In genomic region chr10:3367440-3367839, GRCm38 (mm10) we compare ENCODE assay signal across 8 mouse cellular contexts. TPM values are rescaled to one million over a fixed set of nuclear protein-coding genes. Genes with fewer than 3 reads are reported as not detected.
DNase-seq lines count a peak whose midpoint lies in the region; ATAC-seq and TF ChIP-seq lines count a peak whose summit lies in the region.

No protein-coding gene starts in this region.

- WGBS in heart, embryonic 13.5 days: 20% methylated on average over 11 of the region's 11 CpGs
- 32% methylated on average over 11 of the region's 11 CpGs for WGBS in limb, embryonic 13.5 days
- WGBS in stomach, embryonic 15.5 days: 29% methylated on average over 11 of the region's 11 CpGs

- H3K4me1 ChIP-seq in heart, embryonic 13.5 days: peaks cover 35% of the 10 kb centered on the region
- peaks cover 15% of the 10 kb centered on the region for H3K4me1 ChIP-seq in limb, embryonic 13.5 days
- H3K4me1 ChIP-seq in stomach, embryonic 15.5 days: peaks cover 10% of the 10 kb centered on the region

- peaks cover 20% of the 10 kb centered on the region for H3K36me3 ChIP-seq in heart, embryonic 13.5 days
- H3K36me3 ChIP-seq in limb, embryonic 13.5 days: no peaks in the 10 kb centered on the region
- no peaks in the 10 kb centered on the region for H3K36me3 ChIP-seq in stomach, embryonic 15.5 days

- no peak for TF ChIP-seq CTCF in gastrocnemius, adult 2 months (IDR thresholded peaks at IDR 0.05)

- peak overlapping the region; percentile 80 for H3K4me2 ChIP-seq in heart, embryonic 13.5 days
- H3K4me2 ChIP-seq in limb, embryonic 13.5 days (replicated peaks): peak overlapping the region; percentile 97
- peak overlapping the region; percentile 98 for H3K4me2 ChIP-seq in stomach, embryonic 15.5 days

- ATAC-seq in heart, embryonic 13.5 days (ENCODE audit: extremely low read depth, insufficient number of reproducible peaks, low FRiP score, low TSS enrichment): no peak
- ATAC-seq in limb, embryonic 13.5 days (ENCODE audit: low FRiP score, low read depth): no peak
- ATAC-seq in stomach, embryonic 15.5 days (ENCODE audit: insufficient read depth, low FRiP score, low read depth): no peak

- DNase-seq in gastrocnemius, adult 2 months: peak; percentile 21
- no peak for DNase-seq in gastrocnemius, postnatal 14 days
- peak; percentile 40 for DNase-seq in Muller cell, postnatal 12 days (ENCODE audit: inconsistent ontology term)
- no peak for DNase-seq in thymus, postnatal 4 days
- DNase-seq in urinary bladder, postnatal 25 days (ENCODE audit: low spot score): no peak

- no peaks in the 10 kb centered on the region for H3K9me3 ChIP-seq in heart, embryonic 13.5 days
- H3K9me3 ChIP-seq in limb, embryonic 13.5 days: no peaks in the 10 kb centered on the region
- H3K9me3 ChIP-seq in stomach, embryonic 15.5 days: no peaks in the 10 kb centered on the region

- intact Hi-C loops in gastrocnemius, adult 2 months (cut with DNase I): loop anchor here (2.0 kb wide), 1 partner anchor 47 kb away; no protein-coding TSS in a partner anchor
- intact Hi-C loops in gastrocnemius, postnatal 14 days (cut with DNase I; ENCODE audit: low total_unique reads): loop anchor here (10.0 kb wide), 1 partner anchor 47 kb away; no protein-coding TSS in a partner anchor

- H3K27ac ChIP-seq in gastrocnemius, adult 2 months: peak overlapping the region; percentile 93
- H3K27ac ChIP-seq in heart, embryonic 13.5 days (replicated peaks): peak overlapping the region; percentile 89
- no peak overlapping the region for H3K27ac ChIP-seq in limb, embryonic 13.5 days
- H3K27ac ChIP-seq in stomach, embryonic 15.5 days: no peak overlapping the region

- H3K27me3 ChIP-seq in heart, embryonic 13.5 days (replicated peaks): no peaks in the 10 kb centered on the region; the same call in 1 of the 2 replicates
- H3K27me3 ChIP-seq in limb, embryonic 13.5 days: peaks cover 43% of the 10 kb centered on the region
- peaks cover 17% of the 10 kb centered on the region for H3K27me3 ChIP-seq in stomach, embryonic 15.5 days (replicated peaks)

- peak overlapping the region; percentile 85 for H3K4me3 ChIP-seq in gastrocnemius, adult 2 months
- H3K4me3 ChIP-seq in heart, embryonic 13.5 days: peak overlapping the region; percentile 90
- peak overlapping the region; percentile 60 for H3K4me3 ChIP-seq in limb, embryonic 13.5 days
- peak overlapping the region; percentile 57 for H3K4me3 ChIP-seq in stomach, embryonic 15.5 days (replicated peaks)

- peak overlapping the region; percentile 95 for H3K9ac ChIP-seq in heart, embryonic 13.5 days
- H3K9ac ChIP-seq in limb, embryonic 13.5 days: no peak overlapping the region
- H3K9ac ChIP-seq in stomach, embryonic 15.5 days: no peak overlapping the region

RNA-seq across cellular contexts. Expression of gene Ppp1r14c, which starts 1.6 kb away (rescaled TPM):
- total RNA-seq in gastrocnemius, adult 2 months (2021): 10 to 100 TPM; 78.5 to 82.6 TPM
- 10 to 100 TPM; 85.3 to 93.1 TPM for total RNA-seq in gastrocnemius, postnatal 14 days (2021)
- polyA plus RNA-seq in heart, embryonic 13.5 days (2015; fragmentation: Nextera tagmentation; extraction: Ambion mirVana): 189 and 199 TPM in 2 replicates
- polyA plus RNA-seq in limb, embryonic 13.5 days (2015; fragmentation: Nextera tagmentation; extraction: Ambion mirVana): 6.5 and 6.7 TPM in 2 replicates
- 2.9 and 3.0 TPM in 2 replicates for polyA plus RNA-seq in stomach, embryonic 15.5 days (2015; fragmentation: Nextera tagmentation; extraction: Ambion mirVana)

Comparison
In these comparisons a context has a peak if more than half of its experiments do, and no peak if none do; other contexts are left out.
1. DNase-seq: peak in gastrocnemius, adult 2 months (single experiment) and Muller cell, postnatal 12 days (single experiment); none in gastrocnemius, postnatal 14 days (single experiment), thymus, postnatal 4 days (single experiment) and urinary bladder, postnatal 25 days (single experiment).
2. H3K27ac ChIP-seq: peak in gastrocnemius, adult 2 months (single experiment) and heart, embryonic 13.5 days (single experiment); none in limb, embryonic 13.5 days (single experiment) and stomach, embryonic 15.5 days (single experiment).
3. RNA of gene Ppp1r14c, which starts 1.6 kb away (polyA plus RNA-seq): 189 to 199 TPM in heart, embryonic 13.5 days; 6.5 to 6.7 TPM in limb, embryonic 13.5 days and 2.9 to 3.0 TPM in stomach, embryonic 15.5 days; every median in the first group is over 10 times any median in the second.
4. Peak in every context shown above with its lines, with median percentiles within 50 percentile points of each other: H3K4me3 ChIP-seq and H3K4me2 ChIP-seq.